In the genomic region with DNA sequence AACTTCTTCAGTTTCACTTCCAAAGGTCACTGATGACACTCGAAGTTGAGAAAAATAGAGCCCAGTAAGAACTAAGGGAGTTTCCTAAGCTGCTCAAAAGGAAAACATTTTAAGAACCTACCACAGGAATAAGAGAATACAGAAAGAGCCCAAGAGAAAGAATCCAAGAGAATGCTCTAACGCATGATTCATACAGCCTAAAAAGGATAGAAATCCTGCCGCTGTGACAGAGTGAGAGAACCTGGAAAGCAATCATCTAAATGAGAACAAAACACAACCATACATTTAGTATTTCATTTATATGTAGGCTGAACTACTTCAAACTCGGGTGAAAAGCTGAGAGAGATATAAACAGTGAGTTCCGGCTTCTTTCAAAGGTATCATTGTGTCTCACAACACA, we compare ENCODE assay signal across 29 mouse cellular contexts.
"Had no signal": no experiment of that assay in that cellular context is flagged by ENCODE, and none has a peak within 500 bp of the region (broad histone marks: within the 10 kb centered on the region; RNA-seq: fewer than 3 reads in every experiment).

No protein-coding gene starts in this region.

- H3K27ac ChIP-seq: limb, embryonic 10.5 days; limb, embryonic 12.5 days; limb, embryonic 13.5 days; limb, embryonic 15.5 days; liver, embryonic 12.5 days; liver, embryonic 13.5 days; liver, embryonic 14.5 days; liver, embryonic 15.5 days; lung, embryonic 15.5 days; macrophage; midbrain, embryonic 10.5 days; midbrain, embryonic 12.5 days; midbrain, embryonic 13.5 days; midbrain, embryonic 15.5 days had no signal

- ATAC-seq: liver, embryonic 12.5 days; liver, postnatal 0 days; lung, postnatal 0 days; midbrain, embryonic 13.5 days; midbrain, embryonic 15.5 days; midbrain, embryonic 16.5 days had no signal

- DNase-seq: left cerebral cortex, postnatal 4 days; liver; liver, embryonic 13.5 days; liver, postnatal 0 days; lung, adult 18-20 months; lung, adult 2 months; lung, embryonic 14.5 days; lung, postnatal 10 days; lung, postnatal 14 days; lung, postnatal 36 days; lung, postnatal 4 days; midbrain, embryonic 14.5 days had no signal

- H3K4me1 ChIP-seq: limb, embryonic 10.5 days; limb, embryonic 12.5 days; limb, embryonic 13.5 days; limb, embryonic 15.5 days; liver, embryonic 12.5 days; liver, embryonic 13.5 days; liver, embryonic 15.5 days; lung, embryonic 15.5 days; megakaryocyte, embryonic 14.5 days; midbrain, embryonic 10.5 days; midbrain, embryonic 12.5 days; midbrain, embryonic 13.5 days; midbrain, embryonic 15.5 days had no signal

- H3K4me3 ChIP-seq: limb, embryonic 10.5 days; limb, embryonic 12.5 days; limb, embryonic 13.5 days; limb, embryonic 15.5 days; liver, embryonic 12.5 days; liver, embryonic 13.5 days; liver, embryonic 15.5 days; lung, embryonic 15.5 days; megakaryocyte, embryonic 14.5 days; midbrain, embryonic 10.5 days; midbrain, embryonic 12.5 days; midbrain, embryonic 13.5 days; midbrain, embryonic 15.5 days; myocyte had no signal
